Mouse (Mus musculus) thymus, postnatal 14 days (tissue): ENCODE data around the gene Exoc2.

Source experiments
- DNase-seq: peaks from one replicate; pipeline ENCODE4 v3.0.0; 2021

The Exoc2 gene

GRCm38 (mm10) chr13:30814256-30814655 lies 159.6 kb downstream of the Exoc2 start:
- DNase-seq: no peak

GRCm38 (mm10) chr13:30813464-30813863 lies 160.4 kb downstream of the Exoc2 start:
- peak; percentile 37 for DNase-seq

GRCm38 (mm10) chr13:30809240-30809639 lies 164.7 kb downstream of the Exoc2 start:
- DNase-seq: no peak

GRCm38 (mm10) chr13:30802336-30802955 lies 171.4 kb downstream of the Exoc2 start:
- DNase-seq: no peak

- DNase-seq: peak; percentile 81
Measured at GRCm38 (mm10) chr13:30801886-30802285, 172.0 kb downstream of the Exoc2 start.

GRCm38 (mm10) chr13:30795960-30796359 lies 177.9 kb downstream of the Exoc2 start:
- no peak for DNase-seq

- DNase-seq: no peak
Measured at GRCm38 (mm10) chr13:30793616-30794015, 180.3 kb downstream of the Exoc2 start.

- DNase-seq: no peak
Measured at GRCm38 (mm10) chr13:30793196-30793595, 180.7 kb downstream of the Exoc2 start.

GRCm38 (mm10) chr13:30792741-30793140 lies 181.2 kb downstream of the Exoc2 start:
- no peak for DNase-seq

GRCm38 (mm10) chr13:30792308-30792707 lies 181.6 kb downstream of the Exoc2 start:
- DNase-seq: peak; percentile 74

GRCm38 (mm10) chr13:30790016-30790415 lies 183.9 kb downstream of the Exoc2 start:
- DNase-seq: no peak

GRCm38 (mm10) chr13:30788421-30788820 lies 185.5 kb downstream of the Exoc2 start:
- no peak for DNase-seq

GRCm38 (mm10) chr13:30787960-30788359 lies 185.9 kb downstream of the Exoc2 start:
- no peak for DNase-seq

- DNase-seq: no peak
Measured at GRCm38 (mm10) chr13:30787556-30787955, 186.3 kb downstream of the Exoc2 start.

- no peak for DNase-seq
Measured at GRCm38 (mm10) chr13:30787036-30787320, 186.9 kb downstream of the Exoc2 start.

GRCm38 (mm10) chr13:30786235-30787035 lies 187.5 kb downstream of the Exoc2 start:
- DNase-seq: peak; percentile 71

- DNase-seq: no peak
Measured at GRCm38 (mm10) chr13:30785423-30786040, 188.4 kb downstream of the Exoc2 start.

- DNase-seq: no peak
Measured at GRCm38 (mm10) chr13:30782419-30782818, 191.5 kb downstream of the Exoc2 start.

- DNase-seq: no peak
Measured at GRCm38 (mm10) chr13:30781905-30782304, 192.0 kb downstream of the Exoc2 start.

GRCm38 (mm10) chr13:30777678-30778179 lies 196.2 kb downstream of the Exoc2 start:
- no peak for DNase-seq

- DNase-seq: no peak
Measured at GRCm38 (mm10) chr13:30776021-30776420, 197.9 kb downstream of the Exoc2 start.

- DNase-seq: no peak
Measured at GRCm38 (mm10) chr13:30767477-30768127, 206.3 kb downstream of the Exoc2 start.
